Mouse (Mus musculus): ENCODE data around the gene Sec24d.

GRCm38 (mm10) chr3:123234191-123234836 lies 32.9 kb upstream of the Sec24d start:
- no peak for TF ChIP-seq POLR2A (IDR thresholded peaks at IDR 0.05; ENCODE audit: borderline replicate concordance, low read depth, low read length)
- TF ChIP-seq CTCF (IDR thresholded peaks at IDR 0.05; ENCODE audit: low read depth, low read length): no peak

Data from bone marrow macrophage, adult 2 months (primary cell).